Mouse (Mus musculus): Measurements from ENCODE around the gene Taf4. TPM values are rescaled to one million over a fixed set of nuclear protein-coding genes. Genes with fewer than 3 reads are reported as not detected.

Gene Taf4
- polyA plus RNA-seq, 1 experiment from 2014 or later: 3.1 TPM

DNA sequence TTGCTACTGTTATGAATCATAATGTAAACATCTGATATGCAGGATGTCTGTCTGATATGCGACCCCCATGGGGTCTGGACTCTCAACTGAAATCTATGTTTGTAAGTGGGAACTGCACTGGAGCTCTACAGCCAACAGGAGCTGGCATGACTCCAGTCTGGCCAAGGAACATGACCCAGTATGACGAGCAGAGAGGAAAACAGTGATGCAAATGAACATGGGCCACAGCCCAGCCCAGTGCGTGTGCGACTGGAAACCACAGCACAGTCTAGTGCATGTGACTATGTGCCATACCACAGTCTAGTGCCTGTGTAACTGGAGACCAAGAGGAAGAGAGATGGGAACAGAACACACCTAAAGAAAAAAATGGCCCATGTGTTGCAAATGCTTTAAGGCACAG lies 56.4 kb downstream of the Taf4 start:
- no peak for ATAC-seq
- Histone ChIP-seq H3K36me3 (peaks cover 27% of the 10 kb centered on the region), H3K9me3 (no peaks in the 10 kb centered on the region), H3K9ac (no peak overlapping the region), H3K27ac (no peak overlapping the region), H3K4me3 (replicated peaks) (no peak overlapping the region), H3K27me3 (replicated peaks) (no peaks in the 10 kb centered on the region), H3K4me2 (replicated peaks) (no peak overlapping the region), H3K4me1 (replicated peaks) (no peaks in the 10 kb centered on the region)
- 70% methylated on average over 4 of the region's 4 CpGs for WGBS

GRCm38 (mm10) chr2:179916877-179917673 lies 59.4 kb downstream of the Taf4 start:
- Histone ChIP-seq H3K27me3 (replicated peaks) (no peaks in the 10 kb centered on the region), H3K27ac (no peak overlapping the region), H3K9me3 (no peaks in the 10 kb centered on the region), H3K9ac (no peak overlapping the region), H3K4me1 (replicated peaks) (no peaks in the 10 kb centered on the region), H3K4me3 (replicated peaks) (no peak overlapping the region), H3K4me2 (replicated peaks) (no peak overlapping the region), H3K36me3 (peaks cover 37% of the 10 kb centered on the region)
- WGBS: 38% methylated on average over 5 of the region's 5 CpGs
- peak; percentile 85 for ATAC-seq

- peaks cover 23% of the 10 kb centered on the region for H3K36me3 ChIP-seq
- 83% methylated on average over 2 of the region's 2 CpGs for WGBS
Measured at GRCm38 (mm10) chr2:179914246-179914645, 62.2 kb downstream of the Taf4 start.

GRCm38 (mm10) chr2:179913349-179913748 lies 63.1 kb downstream of the Taf4 start:
- Histone ChIP-seq H3K4me3 (replicated peaks) (no peak overlapping the region), H3K36me3 (peaks cover 23% of the 10 kb centered on the region), H3K4me2 (replicated peaks) (no peak overlapping the region), H3K4me1 (replicated peaks) (no peaks in the 10 kb centered on the region), H3K9me3 (no peaks in the 10 kb centered on the region), H3K9ac (no peak overlapping the region), H3K27ac (no peak overlapping the region), H3K27me3 (replicated peaks) (no peaks in the 10 kb centered on the region)
- 78% methylated on average over 15 of the region's 15 CpGs for WGBS
- ATAC-seq: no peak

More at GRCm38 (mm10) chr2:179914246-179914645, 62.2 kb downstream of the Taf4 start:
- Histone ChIP-seq H3K4me3 (replicated peaks) (no peak overlapping the region), H3K27ac (no peak overlapping the region), H3K27me3 (replicated peaks) (no peaks in the 10 kb centered on the region), H3K9me3 (no peaks in the 10 kb centered on the region), H3K9ac (no peak overlapping the region), H3K4me1 (replicated peaks) (no peaks in the 10 kb centered on the region), H3K4me2 (replicated peaks) (no peak overlapping the region)
- ATAC-seq: no peak

- WGBS: 51% methylated on average over 12 of the region's 12 CpGs
- H3K9ac ChIP-seq: no peak overlapping the region
- H3K9me3 ChIP-seq: no peaks in the 10 kb centered on the region
- H3K4me2 ChIP-seq (replicated peaks): no peak overlapping the region
- no peaks in the 10 kb centered on the region for H3K27me3 ChIP-seq (replicated peaks)
- no peak overlapping the region for H3K27ac ChIP-seq
- no peak overlapping the region for H3K4me3 ChIP-seq (replicated peaks)
- peaks cover 23% of the 10 kb centered on the region for H3K36me3 ChIP-seq
- no peaks in the 10 kb centered on the region for H3K4me1 ChIP-seq (replicated peaks)
- ATAC-seq: no peak
Measured at GRCm38 (mm10) chr2:179912911-179913310, 63.5 kb downstream of the Taf4 start.

GRCm38 (mm10) chr2:179896949-179897348 lies 79.5 kb downstream of the Taf4 start:
- Histone ChIP-seq H3K4me3 (replicated peaks) (no peak overlapping the region), H3K9me3 (no peaks in the 10 kb centered on the region), H3K4me1 (replicated peaks) (no peaks in the 10 kb centered on the region), H3K9ac (no peak overlapping the region), H3K27ac (no peak overlapping the region), H3K36me3 (no peaks in the 10 kb centered on the region), H3K4me2 (replicated peaks) (no peak overlapping the region), H3K27me3 (replicated peaks) (no peaks in the 10 kb centered on the region)
- ATAC-seq: no peak
- 82% methylated on average over 2 of the region's 2 CpGs for WGBS

DNA sequence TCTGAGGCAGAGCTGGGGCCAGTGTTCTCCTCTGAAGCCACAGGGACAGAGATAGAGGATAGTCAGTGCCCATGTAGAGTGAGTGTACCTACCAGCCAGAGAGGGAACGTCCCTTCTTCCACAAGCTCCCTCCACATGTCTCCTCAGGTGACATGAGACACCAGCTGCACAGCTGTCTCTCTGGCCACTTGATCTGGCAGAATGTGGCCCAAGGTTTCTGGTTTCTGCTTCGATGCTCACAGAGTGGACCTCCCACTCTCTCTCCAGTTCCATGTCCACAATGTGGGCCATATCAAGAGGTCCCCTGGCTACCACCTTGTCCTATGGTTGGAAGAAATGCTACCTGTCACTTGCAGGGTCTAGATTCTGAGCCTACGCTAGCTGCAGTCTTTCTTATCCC lies 85.4 kb downstream of the Taf4 start:
- Histone ChIP-seq H3K9me3 (no peaks in the 10 kb centered on the region), H3K27ac (no peak overlapping the region), H3K4me3 (replicated peaks) (no peak overlapping the region), H3K4me2 (replicated peaks) (no peak overlapping the region), H3K27me3 (replicated peaks) (no peaks in the 10 kb centered on the region), H3K9ac (no peak overlapping the region), H3K4me1 (replicated peaks) (no peaks in the 10 kb centered on the region), H3K36me3 (no peaks in the 10 kb centered on the region)
- ATAC-seq: no peak
- WGBS: 61% methylated on average over 3 of the region's 3 CpGs

GRCm38 (mm10) chr2:179884561-179884960 lies 91.9 kb downstream of the Taf4 start:
- 26% methylated on average over 7 of the region's 7 CpGs for WGBS
- Histone ChIP-seq H3K4me2 (replicated peaks) (no peak overlapping the region), H3K4me3 (replicated peaks) (no peak overlapping the region), H3K9ac (no peak overlapping the region), H3K27ac (no peak overlapping the region), H3K9me3 (no peaks in the 10 kb centered on the region), H3K27me3 (replicated peaks) (no peaks in the 10 kb centered on the region), H3K4me1 (replicated peaks) (no peaks in the 10 kb centered on the region), H3K36me3 (no peaks in the 10 kb centered on the region)
- peak; percentile 55; the same call in 1 of the 2 replicates for ATAC-seq

DNA sequence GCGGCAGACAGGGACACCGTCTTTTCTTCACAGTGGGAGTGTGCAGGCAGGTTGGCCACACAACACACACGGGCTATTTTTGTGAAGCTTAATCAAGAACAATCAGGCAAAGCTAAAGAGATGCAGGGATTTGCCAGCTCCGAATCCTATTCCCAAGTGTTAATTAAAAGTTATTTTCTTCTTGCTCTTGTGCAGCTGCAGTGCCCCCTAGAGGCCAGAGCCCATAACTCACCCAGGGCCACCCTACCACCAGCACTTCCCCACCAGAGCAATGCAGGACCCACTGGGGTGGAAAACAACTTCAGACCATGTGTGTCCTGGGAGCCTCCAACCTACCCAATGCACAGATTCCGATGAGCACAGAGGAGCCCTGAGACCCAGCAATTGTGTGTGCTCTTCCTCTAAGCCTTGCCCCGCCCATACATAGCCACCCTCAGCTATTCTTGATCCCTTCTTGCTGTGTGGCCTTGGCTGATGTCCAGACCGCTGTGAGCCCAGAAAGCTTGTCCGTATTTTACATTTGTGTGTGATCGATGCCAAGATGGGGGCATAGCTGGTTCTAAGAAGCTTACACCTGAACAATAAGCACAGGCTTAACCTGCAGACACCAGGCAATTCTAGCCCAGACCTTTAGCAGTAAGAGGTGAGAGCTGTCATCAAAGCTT lies 98.8 kb downstream of the Taf4 start:
- Histone ChIP-seq H3K9me3 (no peaks in the 10 kb centered on the region), H3K27ac (no peak overlapping the region), H3K4me3 (replicated peaks) (no peak overlapping the region), H3K4me2 (replicated peaks) (no peak overlapping the region), H3K9ac (no peak overlapping the region), H3K4me1 (replicated peaks) (no peaks in the 10 kb centered on the region), H3K27me3 (replicated peaks) (no peaks in the 10 kb centered on the region), H3K36me3 (no peaks in the 10 kb centered on the region)
- ATAC-seq: no peak
- WGBS: 69% methylated on average over 9 of the region's 9 CpGs

DNA sequence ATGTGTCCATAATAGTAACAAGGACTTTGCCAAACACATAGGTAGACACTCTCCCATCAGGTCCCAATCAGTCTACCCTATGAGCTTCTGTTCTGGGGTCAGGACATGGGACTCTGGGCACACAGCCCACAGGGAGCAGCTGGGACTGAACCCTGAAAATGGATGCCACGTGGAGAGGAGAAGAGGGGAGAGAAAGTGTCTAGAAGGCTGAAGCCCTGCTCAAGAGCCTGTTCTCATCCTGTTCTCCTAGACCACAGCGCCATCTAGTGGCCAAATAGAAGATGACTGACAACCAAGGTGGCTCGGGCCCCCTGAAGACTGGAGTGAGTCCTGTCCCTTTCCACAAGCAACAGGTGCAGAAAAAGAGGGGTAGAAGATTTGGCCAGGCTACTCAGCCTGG lies 101.3 kb downstream of the Taf4 start:
- 2% methylated on average over 3 of the region's 3 CpGs for whole genome bisulfite sequencing
- Histone ChIP-seq H3K36me3 (no peaks in the 10 kb centered on the region), H3K27ac (no peak overlapping the region), H3K27me3 (replicated peaks) (no peaks in the 10 kb centered on the region; the same call in 1 of the 2 replicates), H3K9ac (no peak overlapping the region), H3K4me1 (replicated peaks) (no peaks in the 10 kb centered on the region), H3K9me3 (no peaks in the 10 kb centered on the region), H3K4me2 (replicated peaks) (no peak overlapping the region), H3K4me3 (replicated peaks) (no peak overlapping the region)
- ATAC-seq: peak; percentile 52; the same call in 1 of the 2 replicates

DNA sequence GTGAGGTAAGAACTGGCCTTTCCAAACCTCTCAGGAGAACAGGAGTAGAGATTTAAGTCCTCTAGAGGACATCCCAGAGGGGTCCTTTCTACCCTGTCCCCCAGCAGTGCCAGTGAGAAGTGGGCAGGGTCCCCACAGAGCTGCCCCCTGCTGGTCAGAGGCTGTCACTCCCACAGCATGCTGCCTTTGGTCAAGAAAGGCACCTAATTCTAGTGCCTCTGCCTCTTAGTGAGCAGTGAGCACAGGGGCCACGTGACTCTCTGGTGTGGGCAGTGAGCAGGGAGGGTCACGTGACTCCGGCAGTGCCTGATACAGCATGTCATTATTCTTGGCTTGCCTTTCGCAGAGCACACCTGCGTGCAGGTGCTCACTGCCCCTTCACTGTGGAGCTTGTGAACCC lies 103.1 kb downstream of the Taf4 start:
- Histone ChIP-seq H3K27ac (no peak overlapping the region), H3K4me1 (replicated peaks) (no peaks in the 10 kb centered on the region), H3K36me3 (no peaks in the 10 kb centered on the region), H3K27me3 (replicated peaks) (no peaks in the 10 kb centered on the region; the same call in 1 of the 2 replicates), H3K4me2 (replicated peaks) (no peak overlapping the region), H3K9ac (no peak overlapping the region), H3K4me3 (replicated peaks) (no peak overlapping the region), H3K9me3 (no peaks in the 10 kb centered on the region)
- ATAC-seq: peak; percentile 72
- 25% methylated on average over 5 of the region's 5 CpGs for WGBS

GRCm38 (mm10) chr2:179872724-179873123 lies 103.7 kb downstream of the Taf4 start:
- ATAC-seq: no peak
- no peak overlapping the region for H3K9ac ChIP-seq
- no peak overlapping the region for H3K27ac ChIP-seq
- no peaks in the 10 kb centered on the region for H3K36me3 ChIP-seq
- no peaks in the 10 kb centered on the region; the same call in 1 of the 2 replicates for H3K27me3 ChIP-seq (replicated peaks)
- no peaks in the 10 kb centered on the region for H3K9me3 ChIP-seq
- no peak overlapping the region for H3K4me2 ChIP-seq (replicated peaks)
- H3K4me1 ChIP-seq (replicated peaks): no peaks in the 10 kb centered on the region
- no peak overlapping the region for H3K4me3 ChIP-seq (replicated peaks)
- WGBS: 67% methylated on average over 5 of the region's 5 CpGs
